In genomic region chr3:89203142-89203514, GRCm38 (mm10) we compare ENCODE assay signal across 8 mouse cellular contexts. TPM values are rescaled to one million over a fixed set of nuclear protein-coding genes. Genes with fewer than 3 reads are reported as not detected.
DNase-seq lines count a peak whose midpoint lies in the region; ATAC-seq and TF ChIP-seq lines count a peak whose summit lies in the region.

No protein-coding gene starts in this region.

- peaks cover 41% of the 10 kb centered on the region for H3K36me3 ChIP-seq in heart, embryonic 10.5 days
- peaks cover 39 to 44% of the 10 kb centered on the region in 2 experiments for H3K36me3 ChIP-seq in CH12.LX (replicated peaks in 1 of 2; ENCODE audit: control insufficient read depth in 1 of 2, insufficient read depth in 1 of 2, low read length in 1 of 2)
- H3K36me3 ChIP-seq in forebrain, embryonic 12.5 days (replicated peaks) = peaks cover 37% of the 10 kb centered on the region
- peaks cover 7% of the 10 kb centered on the region; the same call in 1 of the 2 replicates for H3K36me3 ChIP-seq in liver, embryonic 14.5 days (replicated peaks; ENCODE audit: control insufficient read depth, insufficient read depth, low read depth)

- dilution Hi-C loops in CH12.LX (cut with MboI; ENCODE audit: extremely low pct_ligation_motif_present, extremely low pct_unique_long_range_greater_than_20kb, low sequenced_read_pairs) = no loop called here

- no peaks in the 10 kb centered on the region for H3K27me3 ChIP-seq in heart, embryonic 10.5 days (ENCODE audit: insufficient read depth, poor library complexity, severe bottlenecking)
- H3K27me3 ChIP-seq in CH12.LX (replicated peaks) = no peaks in the 10 kb centered on the region
- H3K27me3 ChIP-seq in forebrain, embryonic 12.5 days = no peaks in the 10 kb centered on the region
- no peaks in the 10 kb centered on the region for H3K27me3 ChIP-seq in liver, embryonic 14.5 days (ENCODE audit: control insufficient read depth, insufficient read depth, low read length)

- peak overlapping the region; percentile 86 for H3K4me2 ChIP-seq in CH12.LX (ENCODE audit: insufficient read depth, low read depth, poor library complexity, severe bottlenecking)
- H3K4me2 ChIP-seq in forebrain, embryonic 12.5 days = peak overlapping the region; percentile 68
- peak overlapping the region; percentile 80 for H3K4me2 ChIP-seq in liver, embryonic 14.5 days (ENCODE audit: low read depth)

- peaks cover 5% of the 10 kb centered on the region; the same call in 1 of the 2 replicates for H3K79me2 ChIP-seq in CH12.LX (replicated peaks; ENCODE audit: control insufficient read depth, extremely low read depth, insufficient read depth, poor library complexity, severe bottlenecking)

- no peak for TF ChIP-seq EP300 in CH12.LX (IDR thresholded peaks at IDR 0.05; ENCODE audit: low read length)
- TF ChIP-seq EP300 in liver, embryonic 14.5 days (IDR thresholded peaks at IDR 0.05; ENCODE audit: low read depth) = no peak

- no peaks in the 10 kb centered on the region for H3K9me3 ChIP-seq in heart, embryonic 10.5 days
- H3K9me3 ChIP-seq in CH12.LX (replicated peaks; ENCODE audit: low read length) = no peaks in the 10 kb centered on the region
- no peaks in the 10 kb centered on the region for H3K9me3 ChIP-seq in forebrain, embryonic 12.5 days
- no peaks in the 10 kb centered on the region for H3K9me3 ChIP-seq in liver, embryonic 14.5 days (ENCODE audit: control insufficient read depth, low read length)

- ATAC-seq in forebrain, embryonic 12.5 days (ENCODE audit: low FRiP score) = peak; percentile 53; the same call in 1 of the 2 replicates
- ATAC-seq in liver, embryonic 14.5 days (ENCODE audit: insufficient read depth) = peak; percentile 26; the same call in 1 of the 2 replicates

- TF ChIP-seq RAD21 in CH12.LX (IDR thresholded peaks at IDR 0.05; ENCODE audit: low read depth, low read length) = no peak

- H3K27ac ChIP-seq in heart, embryonic 10.5 days = peak overlapping the region; percentile 75
- H3K27ac ChIP-seq in CH12.LX (ENCODE audit: insufficient read depth, low read depth) = no peak overlapping the region
- no peak overlapping the region for H3K27ac ChIP-seq in forebrain, embryonic 12.5 days
- H3K27ac ChIP-seq in liver, embryonic 14.5 days = peak overlapping the region; percentile 38

- DNase-seq in heart, embryonic 10.5 days (ENCODE audit: low spot score) = no peak
- no peak for DNase-seq in heart, adult 9 months (ENCODE audit: low spot score in 2 of 2)
- DNase-seq in CH12.LX (ENCODE audit: extremely low read depth) = no peak
- no peak for DNase-seq in liver, embryonic 14.5 days (ENCODE audit: low read depth in 3 of 3, low spot score in 3 of 3)
- DNase-seq in urinary bladder, postnatal 25 days (ENCODE audit: low spot score) = no peak
- DNase-seq in thymus, postnatal 36 days = no peak
- DNase-seq in right cerebral cortex, postnatal 14 days = no peak

- H3K9ac ChIP-seq in CH12.LX (ENCODE audit: insufficient read depth, low read depth) = peak overlapping the region; percentile 97
- peak overlapping the region; percentile 61 for H3K9ac ChIP-seq in forebrain, embryonic 12.5 days
- peak overlapping the region; percentile 64 for H3K9ac ChIP-seq in liver, embryonic 14.5 days (replicated peaks)

- no peak for TF ChIP-seq POLR2A in CH12.LX (IDR thresholded peaks at IDR 0.05; ENCODE audit: low read depth, low read length)

- no peak for TF ChIP-seq CTCF in CH12.LX (conservative IDR thresholded peaks at IDR 0.05 in 1 of 2, IDR thresholded peaks at IDR 0.05 in 1 of 2; ENCODE audit: low read depth in 2 of 2, low read length in 2 of 2)
- no peak for TF ChIP-seq CTCF in liver, embryonic 14.5 days (IDR thresholded peaks at IDR 0.05; ENCODE audit: low read depth)

- WGBS in heart, embryonic 10.5 days = 37% methylated on average over 5 of the region's 5 CpGs
- 42% methylated on average over 5 of the region's 5 CpGs for WGBS in forebrain, embryonic 12.5 days
- 26% methylated on average over 5 of the region's 5 CpGs for WGBS in liver, embryonic 14.5 days (ENCODE audit: insufficient replicate concordance)

- peaks cover 6% of the 10 kb centered on the region for H3K4me1 ChIP-seq in heart, embryonic 10.5 days
- peaks cover 3 to 14% of the 10 kb centered on the region in 2 experiments for H3K4me1 ChIP-seq in CH12.LX (ENCODE audit: control insufficient read depth in 1 of 2, insufficient read depth in 2 of 2)
- peaks cover 6% of the 10 kb centered on the region for H3K4me1 ChIP-seq in forebrain, embryonic 12.5 days
- peaks cover 0 to 5% of the 10 kb centered on the region in 2 experiments; a peak in 3 of 4 replicates for H3K4me1 ChIP-seq in liver, embryonic 14.5 days (replicated peaks; ENCODE audit: control insufficient read depth in 2 of 2, insufficient read depth in 2 of 2, low read length in 1 of 2)

- peak overlapping the region; percentile 72 for H3K4me3 ChIP-seq in heart, embryonic 10.5 days
- peak overlapping the region; percentile 74 to 100 (median 75) for H3K4me3 ChIP-seq in CH12.LX (replicated peaks in 1 of 3; ENCODE audit: low read depth in 2 of 3, low read length in 2 of 3, poor library complexity in 1 of 3)
- peak overlapping the region; percentile 58 for H3K4me3 ChIP-seq in forebrain, embryonic 12.5 days (replicated peaks)
- H3K4me3 ChIP-seq in liver, embryonic 14.5 days (ENCODE audit: insufficient read depth in 1 of 2, low read depth in 2 of 2, low read length in 2 of 2) = peak overlapping the region; percentile 64 to 95

- in situ Hi-C loops in CH12.LX (cut with MboI; ENCODE audit: low pct_ligation_motif_present, low pct_unique_long_range_greater_than_20kb, low sequenced_read_pairs) = no loop called here

TF ChIP-seq in CH12.LX, 34 proteins besides CTCF, POLR2A, EP300 and RAD21 (continues in another document):
- TF ChIP-seq POLR2AphosphoS2 (IDR thresholded peaks at IDR 0.05; ENCODE audit: low read depth, low read length) = no peak
- no peak for TF ChIP-seq NELFE (IDR thresholded peaks at IDR 0.05; ENCODE audit: low read depth, low read length)
- TF ChIP-seq GABPA (IDR thresholded peaks at IDR 0.05; ENCODE audit: insufficient replicate concordance, low read depth, low read length) = no peak
- no peak for TF ChIP-seq TBP (conservative IDR thresholded peaks at IDR 0.05; ENCODE audit: low read depth, low read length)
- no peak for TF ChIP-seq ZMIZ1 (IDR thresholded peaks at IDR 0.05; ENCODE audit: low read depth, low read length)
- TF ChIP-seq RCOR1 (conservative IDR thresholded peaks at IDR 0.05; ENCODE audit: low read depth, low read length) = no peak
- no peak for TF ChIP-seq MAX (IDR thresholded peaks at IDR 0.05; ENCODE audit: low read length)
- no peak for TF ChIP-seq PAX5 (IDR thresholded peaks at IDR 0.05; ENCODE audit: low read length)
- no peak for TF ChIP-seq ETS1 (conservative IDR thresholded peaks at IDR 0.05; ENCODE audit: low read depth, low read length)
- no peak for TF ChIP-seq USF2 (conservative IDR thresholded peaks at IDR 0.05; ENCODE audit: low read depth, low read length)
- no peak for TF ChIP-seq JUND (conservative IDR thresholded peaks at IDR 0.05; ENCODE audit: low read depth, low read length)
- TF ChIP-seq ELF1 (IDR thresholded peaks at IDR 0.05; ENCODE audit: low read depth, low read length) = no peak

RNA-seq across cellular contexts. Expression of gene Gba, which starts 0.4 kb away (rescaled TPM):
- 44.2 and 44.6 TPM in 2 replicates for polyA plus RNA-seq in heart, embryonic 10.5 days (2016; fragmentation: Nextera tagmentation; extraction: Ambion mirVana)
- 62.5 and 64.1 TPM in 2 replicates for total RNA-seq in CH12.LX (2012; rRNA removed)
- total RNA-seq in CH12.LX (2014; rRNA removed) = 61.2 and 65.3 TPM in 2 replicates
- polyA plus RNA-seq in CH12.LX (2012; ENCODE audit: insufficient read length, low read depth) = 59.4 and 63.6 TPM in 2 replicates
- 34.3 and 37.4 TPM in 2 replicates for polyA plus RNA-seq in forebrain, embryonic 12.5 days (2016; fragmentation: Nextera tagmentation; extraction: Ambion mirVana)
- polyA plus RNA-seq in liver, embryonic 14.5 days (2012; rRNA removed) = 16.5 and 19.9 TPM in 2 replicates
- polyA plus RNA-seq in liver, embryonic 14.5 days (2014; fragmentation: Nextera tagmentation; extraction: Ambion mirVana) = 20.7 and 21.2 TPM in 2 replicates

RNA-seq across cellular contexts. Expression of gene Thbs3, which starts 11.9 kb away (rescaled TPM):
- 18.1 and 20.0 TPM in 2 replicates for polyA plus RNA-seq in heart, embryonic 10.5 days (2016; fragmentation: Nextera tagmentation; extraction: Ambion mirVana)
- total RNA-seq in CH12.LX (2012; rRNA removed) = 6.1 and 10.1 TPM in 2 replicates
- 4.2 and 5.7 TPM in 2 replicates for total RNA-seq in CH12.LX (2014; rRNA removed)
- polyA plus RNA-seq in CH12.LX (2012; ENCODE audit: insufficient read length, low read depth) = 4.3 and 4.6 TPM in 2 replicates
- polyA plus RNA-seq in forebrain, embryonic 12.5 days (2016; fragmentation: Nextera tagmentation; extraction: Ambion mirVana) = 95.1 and 97.9 TPM in 2 replicates
- polyA plus RNA-seq in liver, embryonic 14.5 days (2012; rRNA removed) = 0.96 and 1.7 TPM in 2 replicates
- polyA plus RNA-seq in liver, embryonic 14.5 days (2014; fragmentation: Nextera tagmentation; extraction: Ambion mirVana) = 0.44 and 0.79 TPM in 2 replicates

RNA-seq across cellular contexts. Expression of gene Fam189b, which starts 20.2 kb away (rescaled TPM):
- polyA plus RNA-seq in heart, embryonic 10.5 days (2016; fragmentation: Nextera tagmentation; extraction: Ambion mirVana) = 16.4 and 21.0 TPM in 2 replicates
- total RNA-seq in CH12.LX (2012; rRNA removed) = 1.6 and 2.2 TPM in 2 replicates
- total RNA-seq in CH12.LX (2014; rRNA removed) = 0.31 and 1.1 TPM in 2 replicates
- polyA plus RNA-seq in CH12.LX (2012; ENCODE audit: insufficient read length, low read depth) = 6.7 and 8.4 TPM in 2 replicates
- polyA plus RNA-seq in forebrain, embryonic 12.5 days (2016; fragmentation: Nextera tagmentation; extraction: Ambion mirVana) = 25.6 and 26.3 TPM in 2 replicates
- 3.6 and 3.9 TPM in 2 replicates for polyA plus RNA-seq in liver, embryonic 14.5 days (2012; rRNA removed)
- 1.7 and 2.6 TPM in 2 replicates for polyA plus RNA-seq in liver, embryonic 14.5 days (2014; fragmentation: Nextera tagmentation; extraction: Ambion mirVana)

RNA-seq across cellular contexts. Expression of gene Mtx1, which starts 23.8 kb away (rescaled TPM):
- 179 and 204 TPM in 2 replicates for polyA plus RNA-seq in heart, embryonic 10.5 days (2016; fragmentation: Nextera tagmentation; extraction: Ambion mirVana)
- total RNA-seq in CH12.LX (2012; rRNA removed) (205 and 222 TPM in 2 replicates), CH12.LX (2014; rRNA removed) (256 and 299 TPM in 2 replicates)
- polyA plus RNA-seq in CH12.LX (2012; ENCODE audit: insufficient read length, low read depth) = 159 and 162 TPM in 2 replicates
- 185 and 194 TPM in 2 replicates for polyA plus RNA-seq in forebrain, embryonic 12.5 days (2016; fragmentation: Nextera tagmentation; extraction: Ambion mirVana)
- polyA plus RNA-seq in liver, embryonic 14.5 days (2012; rRNA removed) = 71.7 and 83.2 TPM in 2 replicates
- polyA plus RNA-seq in liver, embryonic 14.5 days (2014; fragmentation: Nextera tagmentation; extraction: Ambion mirVana) = 101 TPM in 2 replicates

RNA-seq across cellular contexts. Expression of gene Muc1, which starts 25.7 kb away (rescaled TPM):
- 0.11 and 0.16 TPM in 2 replicates for polyA plus RNA-seq in heart, embryonic 10.5 days (2016; fragmentation: Nextera tagmentation; extraction: Ambion mirVana)
- total RNA-seq in CH12.LX (2012; rRNA removed) (0.38 and 0.50 TPM in 2 replicates), CH12.LX (2014; rRNA removed) (0.09 and 0.28 TPM in 2 replicates)
- polyA plus RNA-seq in CH12.LX (2012; ENCODE audit: insufficient read length, low read depth) = 0.60 and 0.71 TPM in 2 replicates
- polyA plus RNA-seq in forebrain, embryonic 12.5 days (2016; fragmentation: Nextera tagmentation; extraction: Ambion mirVana) = 3.8 and 4.7 TPM in 2 replicates
- polyA plus RNA-seq in liver, embryonic 14.5 days (2012; rRNA removed) = 0.02 and 0.18 TPM in 2 replicates
- 0.08 and 0.11 TPM in 2 replicates for polyA plus RNA-seq in liver, embryonic 14.5 days (2014; fragmentation: Nextera tagmentation; extraction: Ambion mirVana)

Comparison
In these comparisons a context has a peak if more than half of its experiments do, and no peak if none do; other contexts are left out.
1. H3K27ac ChIP-seq: peak in heart, embryonic 10.5 days (single experiment) and liver, embryonic 14.5 days (single experiment); none in CH12.LX (single experiment) and forebrain, embryonic 12.5 days (single experiment).
2. Peak in every context shown above with its lines, with median percentiles within 50 percentile points of each other: H3K4me3 ChIP-seq, H3K4me2 ChIP-seq and H3K9ac ChIP-seq.